Mouse (Mus musculus) spleen, postnatal 4 days (tissue): ENCODE measurements around the gene Trappc3l.
"Not testable (repeated sequence)": the region's sequence is repeated elsewhere in the genome, so short reads cannot be mapped to it uniquely, and the experiment has no call there.

Experiments used
- DNase-seq, 2 experiments: peaks; one replicate each; pipeline ENCODE4 v3.0.0; 2022; ENCODE audit warnings: low spot score in 2 of 2

Gene Trappc3l

DNA sequence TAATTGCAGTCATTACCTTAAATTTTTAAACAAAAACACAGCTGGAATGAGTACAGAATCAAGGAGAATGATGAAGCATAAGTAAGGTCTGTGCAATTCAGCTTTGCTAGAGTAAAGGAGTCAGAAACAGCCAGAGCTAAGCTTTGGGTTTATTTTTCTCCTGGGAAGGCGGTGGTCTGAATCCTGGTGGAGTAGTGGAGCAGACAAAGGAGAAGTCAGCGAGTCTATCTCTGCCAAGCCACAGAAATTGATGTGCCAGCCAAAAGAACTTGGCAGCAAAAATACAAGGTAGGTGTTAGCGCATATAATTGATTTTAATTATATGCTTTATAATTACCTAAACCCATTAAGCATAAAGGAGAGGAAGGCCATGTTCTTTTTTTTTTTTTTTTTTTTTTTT, at the start of gene Trappc3l:
Gene Trappc3l, plus strand, starts transcription at position 197 of the 400 bp plus-strand sequence.
- DNase-seq, result no peak

DNA sequence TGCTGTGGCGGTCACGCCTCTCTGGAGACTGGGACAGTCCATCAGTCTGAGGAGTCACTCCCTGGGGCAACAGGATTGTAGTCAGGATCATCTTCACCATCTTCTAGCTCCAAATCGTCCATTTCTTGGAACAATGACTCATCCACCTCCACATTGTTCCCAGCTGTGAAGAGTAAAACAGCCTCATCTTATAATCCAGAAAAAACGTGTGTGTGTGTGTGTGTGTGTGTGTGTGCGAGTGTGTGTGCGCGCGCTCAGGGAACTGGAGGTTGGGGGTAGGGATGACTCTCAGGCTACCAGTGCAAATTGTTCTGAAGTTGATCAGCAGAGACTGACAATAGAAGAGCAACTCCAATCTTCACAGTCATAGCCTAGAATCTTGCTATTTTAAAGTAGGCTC, 40.7 kb upstream of the Trappc3l start:
- DNase-seq, result not testable (repeated sequence)

DNA sequence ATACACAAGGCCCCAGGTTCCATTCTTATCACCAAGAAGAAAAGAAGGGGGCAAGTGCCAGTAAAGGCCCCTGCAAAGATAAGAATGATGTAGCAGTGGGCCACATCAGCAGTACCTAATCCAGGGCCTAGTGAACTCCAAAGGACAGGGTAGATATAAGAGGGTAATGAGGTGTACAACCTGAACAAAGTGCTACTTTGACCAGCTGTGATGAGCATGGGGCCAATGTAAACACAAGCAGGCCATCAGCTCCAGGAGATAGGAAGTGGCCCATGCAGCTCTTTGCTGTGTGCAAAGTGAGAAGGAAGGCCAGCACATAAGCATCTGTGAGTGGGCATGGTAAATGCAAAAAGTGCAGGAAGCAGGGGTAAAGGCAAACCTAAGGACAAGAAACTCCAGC, 39.0 kb upstream of the Trappc3l start:
- no peak for DNase-seq

DNA sequence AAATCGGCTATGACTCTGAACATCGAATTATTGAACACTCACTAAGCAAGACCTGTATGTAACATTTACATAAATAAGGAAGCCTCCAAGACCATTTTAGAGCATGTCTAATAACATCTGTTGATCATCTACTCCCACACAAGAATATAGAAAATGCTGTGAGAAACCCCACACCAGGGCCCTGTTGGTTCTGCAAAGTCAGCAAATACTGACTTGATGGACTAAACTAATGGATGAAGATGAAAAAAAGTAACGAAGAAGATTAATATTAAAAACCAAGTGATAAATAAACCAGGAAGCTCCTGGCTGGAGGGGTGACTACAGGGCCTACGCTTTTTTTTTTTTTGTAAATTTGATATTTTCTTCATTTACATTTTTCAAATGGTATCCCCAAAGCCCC, 24.8 kb upstream of the Trappc3l start:
- DNase-seq, result no peak

DNA sequence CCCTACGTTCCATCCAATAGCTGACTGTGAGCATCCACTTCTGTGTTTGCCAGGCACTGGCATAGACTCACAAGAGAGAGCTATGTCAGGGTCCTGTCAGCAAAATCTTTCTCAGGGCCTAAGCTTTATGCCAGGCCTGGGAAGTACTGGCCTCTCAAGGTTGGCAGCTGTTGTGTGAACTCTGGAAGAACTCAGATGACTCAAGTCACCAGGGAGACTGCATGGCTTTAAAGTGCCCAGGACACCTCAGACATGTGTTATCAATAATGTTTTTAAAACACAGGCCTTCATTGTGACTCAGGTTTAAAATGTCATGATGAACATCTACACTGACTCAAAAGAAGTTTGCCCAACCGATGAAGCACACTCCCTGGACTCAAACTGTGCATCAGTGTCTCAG, 24.2 kb upstream of the Trappc3l start:
- DNase-seq, result no peak

DNA sequence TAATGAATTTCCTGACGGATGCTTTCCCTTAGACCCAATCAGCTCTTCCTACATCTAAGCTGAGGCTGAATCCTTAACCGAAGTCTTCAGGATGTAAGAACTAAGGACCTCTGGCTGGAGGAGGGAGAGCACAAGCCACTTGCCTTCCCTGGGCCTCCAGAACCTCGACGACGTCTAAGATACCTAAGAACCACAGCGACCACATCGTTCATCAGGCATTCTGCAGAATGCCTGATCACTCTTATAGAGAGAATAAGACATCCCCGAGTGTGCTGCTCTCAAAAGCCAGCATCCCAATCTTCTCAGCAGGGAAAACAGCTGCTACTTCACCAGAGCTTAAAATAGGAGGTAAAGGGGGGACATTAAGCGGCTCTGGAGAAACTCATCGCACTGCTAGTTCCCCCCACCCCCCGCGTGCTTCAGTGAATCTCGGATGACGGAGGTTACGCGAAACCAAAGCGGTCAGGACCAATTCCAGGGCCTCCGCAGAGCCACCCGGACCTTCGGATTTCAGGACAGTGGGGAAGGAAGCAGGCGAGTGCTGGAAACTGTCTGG, 18.6 kb upstream of the Trappc3l start:
- no peak for DNase-seq

DNA sequence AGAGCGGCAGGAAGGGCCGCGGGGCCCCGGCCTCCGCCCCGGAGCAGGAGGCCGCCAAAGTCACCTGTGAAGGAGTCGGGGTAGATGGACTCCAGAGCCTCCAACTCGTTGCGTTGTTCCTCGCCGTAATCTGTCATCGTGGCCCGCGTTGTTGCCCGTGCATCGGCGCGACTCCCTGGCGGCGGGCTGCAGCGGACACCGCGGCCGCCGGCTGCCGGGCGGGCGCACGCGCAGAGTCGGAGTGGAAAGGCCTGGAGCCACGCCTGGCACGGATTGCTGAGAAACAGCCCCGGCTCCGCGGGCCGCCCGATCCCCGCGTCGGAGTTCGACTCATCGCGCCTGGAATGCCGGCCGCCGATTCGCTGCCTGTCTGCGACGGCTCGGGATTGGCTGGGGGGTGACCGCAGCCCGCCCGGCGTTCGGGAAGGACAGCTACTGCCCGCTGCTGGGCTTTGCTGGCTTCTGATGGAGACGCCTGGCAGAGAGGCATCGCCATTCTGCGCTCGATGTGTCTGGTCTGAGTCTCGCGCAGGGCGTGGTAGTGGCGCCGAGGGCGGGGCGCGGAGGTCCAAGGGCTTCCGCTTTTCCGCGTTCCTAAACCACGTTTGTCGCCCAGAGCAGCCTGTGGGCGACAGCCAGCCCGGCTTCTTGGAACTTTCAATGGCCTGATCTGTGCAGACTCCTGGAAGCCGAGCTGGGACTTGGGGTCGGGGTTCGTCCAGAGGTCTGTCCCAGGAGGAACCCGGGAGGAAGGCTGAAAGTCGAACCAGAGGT, 17.9 kb upstream of the Trappc3l start, which contains the start of gene Rwdd1:
Gene Rwdd1, minus strand, starts transcription at position 323 of the 774 bp plus-strand sequence.
- DNase-seq, result peak; percentile 95 to 96

DNA sequence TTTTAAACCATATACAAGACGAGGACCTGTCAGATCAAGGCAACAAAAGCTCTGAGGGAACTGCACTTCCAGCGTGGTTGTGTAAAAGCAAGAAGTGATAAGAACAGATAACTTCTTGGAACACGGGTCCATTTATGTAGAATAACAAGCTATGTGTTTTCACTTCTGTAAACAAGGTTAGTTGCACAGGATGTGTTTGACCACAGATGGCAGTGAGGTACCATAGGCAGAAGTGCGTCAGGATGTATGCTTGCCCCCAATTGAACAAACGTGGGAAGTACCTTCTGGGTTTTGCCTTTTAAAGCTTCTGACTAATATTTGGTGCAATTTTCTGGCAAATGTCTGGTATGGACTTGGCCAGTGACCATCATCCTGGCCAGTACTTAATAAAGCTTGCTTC, 7.1 kb upstream of the Trappc3l start:
- DNase-seq, result no peak

DNA sequence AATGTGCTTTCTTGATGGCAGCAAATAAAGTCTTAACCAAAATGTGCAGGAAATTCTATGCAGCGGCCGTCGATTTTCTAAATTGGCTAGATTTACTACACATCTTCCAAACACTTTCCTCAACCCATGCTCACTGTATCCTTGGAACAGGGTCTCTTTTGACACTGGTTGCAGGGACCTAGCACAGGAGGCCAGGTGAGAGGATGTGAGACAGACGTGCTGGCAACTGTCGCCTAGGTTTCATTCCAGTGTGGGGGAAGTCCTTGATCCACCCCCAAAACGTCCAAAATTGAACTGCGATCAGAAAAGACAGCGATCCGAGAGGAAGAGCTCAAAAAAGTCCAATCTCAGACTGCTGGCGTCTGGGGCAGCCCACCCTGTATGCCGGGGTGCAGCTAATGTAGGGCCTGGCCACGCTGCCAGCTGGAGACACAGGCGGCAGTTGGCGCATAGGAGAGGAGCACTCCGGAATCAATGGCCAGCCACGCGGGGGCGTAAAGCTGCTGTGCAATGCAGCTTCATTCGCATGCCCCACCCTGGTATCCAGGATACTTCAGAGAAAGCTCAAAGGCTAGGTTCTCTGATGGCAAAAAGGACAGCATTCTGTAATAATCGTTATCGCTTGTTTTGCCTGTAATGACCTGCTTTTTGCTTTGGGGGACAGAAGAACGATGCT, 3.6 kb upstream of the Trappc3l start:
- peak; percentile 65 to 83 for DNase-seq

DNA sequence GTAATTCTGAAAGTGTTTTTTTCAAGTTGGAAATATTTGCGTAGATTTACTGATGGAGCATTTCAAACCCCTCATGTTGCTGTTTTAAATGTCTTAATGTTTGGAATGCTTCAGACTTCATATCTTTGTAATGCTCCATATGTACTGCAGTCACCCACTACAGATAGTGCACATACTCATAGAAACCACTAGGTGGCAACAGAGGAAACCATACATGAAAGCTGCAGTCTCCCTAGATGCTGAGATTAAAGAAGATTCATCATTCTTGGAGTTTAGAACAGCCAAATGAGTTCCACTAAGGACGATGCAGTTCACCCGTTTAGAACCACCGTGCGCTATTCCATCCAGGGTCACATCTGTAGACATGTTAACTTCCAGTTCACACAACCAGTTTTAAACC, 810 bp upstream of the Trappc3l start:
- DNase-seq, result no peak

DNA sequence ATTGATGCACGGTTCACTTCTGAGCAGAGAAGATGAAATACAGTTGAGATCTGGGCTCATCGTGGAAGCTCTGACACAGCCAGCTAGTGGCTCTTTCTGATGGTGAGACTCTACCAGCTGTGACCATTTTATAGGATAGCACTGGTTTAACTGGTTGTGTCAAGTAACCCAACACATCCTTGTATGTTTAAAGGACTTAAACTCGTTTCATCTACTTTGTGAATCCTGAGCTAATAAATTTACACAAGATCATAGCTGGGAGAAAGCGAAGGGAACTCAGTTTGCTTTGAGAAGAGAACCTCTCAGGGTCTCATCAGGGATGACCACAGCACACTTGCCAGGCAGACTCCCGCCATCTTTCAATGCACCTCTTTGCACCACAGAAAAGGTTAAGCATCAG, 6.8 kb downstream of the Trappc3l start, which contains the start of gene Calhm4:
Gene Calhm4, minus strand, starts transcription at position 101 of the 400 bp plus-strand sequence.
- no peak for DNase-seq

DNA sequence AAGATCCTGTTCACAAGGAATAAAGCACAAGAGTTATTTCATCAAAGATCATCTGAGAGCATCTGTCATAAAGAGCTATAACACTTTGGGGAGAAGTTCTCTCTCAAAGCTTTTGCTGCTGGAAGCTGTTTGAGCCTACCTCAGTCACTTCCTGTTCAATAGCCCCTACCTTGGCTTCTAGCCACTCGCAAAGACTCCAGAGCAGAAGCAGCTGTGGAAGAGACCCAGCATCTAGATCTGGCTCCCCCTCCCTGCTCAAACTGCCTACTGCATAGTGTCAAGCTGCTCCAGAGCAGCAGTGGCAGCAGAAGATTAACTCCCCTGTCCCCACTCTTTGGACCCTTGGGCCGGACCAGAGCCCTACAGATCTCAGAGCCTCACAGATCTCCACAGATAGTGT, 16.6 kb downstream of the Trappc3l start:
- DNase-seq, result no peak

DNA sequence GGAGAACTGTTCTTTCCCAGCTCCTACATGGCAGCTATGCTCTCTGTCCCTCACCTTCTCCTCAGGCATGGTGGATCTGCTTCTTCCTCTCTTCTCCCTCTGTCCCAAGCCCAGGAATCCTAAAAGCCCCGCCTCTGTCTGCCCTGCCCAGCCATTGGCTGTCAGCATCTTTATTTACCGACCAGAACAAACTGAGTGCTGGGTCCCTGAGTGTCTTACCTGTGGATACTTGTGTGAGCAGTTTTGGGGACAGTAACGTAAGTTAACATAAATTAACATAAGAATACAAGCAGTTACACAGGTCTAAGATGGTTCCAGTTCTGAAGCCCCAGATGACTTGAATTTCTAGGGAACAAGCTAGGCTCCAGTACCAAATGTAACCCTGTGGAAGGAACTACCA, 29.2 kb downstream of the Trappc3l start:
- DNase-seq, result no peak

DNA sequence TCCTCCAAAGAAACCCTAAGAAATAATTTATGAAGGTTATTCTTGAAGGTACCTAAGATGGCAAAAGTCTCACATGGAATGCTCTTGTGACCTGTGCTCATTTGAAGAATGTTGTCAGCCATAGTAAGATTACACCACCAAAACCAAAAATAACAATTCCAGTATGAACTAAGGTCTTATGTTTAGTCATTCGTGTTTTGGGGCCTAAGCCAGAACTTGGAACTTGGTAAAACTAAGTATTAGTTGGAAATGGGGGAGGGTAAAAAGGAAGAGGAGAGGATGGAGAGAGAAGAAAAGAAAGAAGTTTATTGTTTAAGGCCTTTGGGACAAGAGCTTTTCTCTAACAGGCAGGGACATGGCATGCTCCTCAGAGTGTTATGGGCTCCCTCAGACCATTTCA, 32.2 kb downstream of the Trappc3l start:
- no peak for DNase-seq

DNA sequence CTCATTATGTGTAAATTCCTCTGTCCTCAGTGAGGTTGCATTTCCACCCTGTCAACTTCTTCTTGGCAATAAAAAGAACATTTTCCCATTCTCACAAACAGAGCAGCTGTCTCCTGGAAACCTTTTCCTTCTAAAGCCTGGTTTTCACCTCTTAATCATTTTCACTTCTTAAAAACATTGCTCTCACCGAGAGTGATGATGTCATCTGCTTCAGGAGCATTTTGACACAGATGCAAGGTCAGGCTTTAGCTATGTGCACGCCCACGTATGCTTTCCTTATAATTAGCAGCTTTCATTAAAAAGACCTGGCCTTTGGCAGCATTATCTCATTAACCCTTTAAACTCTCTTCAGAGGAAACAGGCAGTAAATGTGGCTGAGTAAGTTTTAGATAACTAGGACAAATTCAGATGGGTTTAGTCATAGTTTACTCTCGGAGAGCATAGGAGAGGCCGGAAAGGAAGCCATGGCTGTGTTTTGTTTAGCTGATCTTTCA, 33.6 kb downstream of the Trappc3l start:
- DNase-seq, result no peak

DNA sequence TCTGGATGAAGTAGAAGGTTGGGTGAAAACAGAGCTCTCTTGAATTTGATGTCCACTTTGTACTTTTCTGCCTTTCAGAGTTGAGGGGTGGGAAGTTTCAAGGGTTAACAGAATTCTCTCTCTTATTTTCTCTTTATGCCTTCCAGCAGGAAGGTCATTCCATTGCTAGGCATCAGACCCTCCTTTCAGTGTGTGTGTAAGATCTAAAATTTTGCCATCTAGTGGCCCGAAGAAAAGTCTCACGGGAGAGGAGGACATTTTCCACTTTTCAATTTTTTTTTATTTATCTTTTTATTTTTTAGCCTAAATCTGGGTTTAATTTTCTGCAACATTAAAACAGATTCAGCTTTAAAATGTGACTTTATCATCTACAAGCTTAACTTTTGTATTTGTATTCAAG, 34.3 kb downstream of the Trappc3l start:
- no peak for DNase-seq

DNA sequence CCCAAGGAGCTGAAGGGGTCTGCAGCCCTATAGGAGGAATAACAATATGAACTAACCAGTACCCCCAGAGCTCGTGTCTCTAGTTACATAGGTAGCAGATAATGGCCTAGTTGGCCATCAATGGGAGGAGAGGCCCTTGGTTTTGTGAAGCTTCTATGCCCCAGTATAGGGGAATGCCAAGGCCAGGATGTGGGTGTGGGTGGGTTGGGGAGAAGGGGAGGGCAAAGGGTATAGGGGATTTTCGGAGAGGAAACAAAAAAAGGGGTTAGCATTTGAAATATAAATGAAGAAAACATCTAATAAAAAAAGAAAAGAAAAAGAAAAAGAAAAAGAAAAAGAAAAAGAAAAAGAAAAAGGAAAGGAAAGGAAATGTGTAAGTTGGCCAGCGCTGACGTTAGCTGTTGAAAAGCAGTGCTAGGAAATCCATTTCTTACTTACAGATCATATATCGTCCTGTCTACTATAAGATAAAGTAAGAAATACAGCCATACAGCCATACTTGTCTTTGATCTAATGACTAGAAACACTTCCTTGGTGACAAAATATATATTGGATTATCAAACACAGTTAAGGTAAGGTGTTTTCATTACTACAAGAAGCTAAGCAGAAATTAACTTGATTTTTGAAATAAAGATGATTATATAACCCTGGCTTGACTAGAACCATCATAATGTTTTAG, 37.3 kb downstream of the Trappc3l start:
- no peak for DNase-seq

DNA sequence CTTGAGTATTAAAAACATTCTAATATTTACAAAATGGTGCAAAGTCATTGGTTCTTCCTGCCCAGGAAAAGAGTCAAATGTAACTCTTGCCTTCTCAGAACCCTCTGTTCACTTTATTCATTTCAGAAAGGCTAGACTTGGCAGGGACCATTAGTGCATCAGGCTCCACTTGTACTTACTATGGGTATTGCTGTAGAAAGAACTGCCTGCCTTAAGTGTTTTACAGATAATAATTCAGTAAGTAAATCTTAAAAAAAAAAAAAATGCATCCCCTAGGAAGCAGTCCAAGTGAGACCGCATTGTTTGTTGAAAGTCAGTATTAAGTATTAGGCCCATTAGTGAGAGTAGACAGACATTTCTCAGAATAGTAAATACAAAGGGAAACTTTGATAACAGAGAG, 49.1 kb downstream of the Trappc3l start:
- DNase-seq, result no peak

DNA sequence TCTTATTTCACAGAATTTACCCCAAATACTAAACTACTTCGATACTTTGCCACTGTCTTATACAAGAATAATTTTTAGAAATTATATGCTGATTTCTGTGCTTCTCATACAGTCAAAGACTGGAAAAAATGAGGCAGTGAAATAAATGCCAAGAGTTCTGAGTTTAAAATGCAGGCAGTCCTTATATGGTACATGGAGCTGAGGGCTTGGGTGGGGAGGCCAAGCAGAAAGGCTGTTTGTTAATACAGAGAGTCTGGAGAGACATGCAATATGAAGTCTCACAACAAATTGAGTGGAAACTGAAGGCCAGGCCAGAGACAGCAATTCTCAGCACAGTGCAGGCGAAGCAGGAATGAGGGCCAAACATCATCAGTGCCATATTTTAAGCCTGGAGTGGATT, 51.1 kb downstream of the Trappc3l start:
- no peak for DNase-seq

DNA sequence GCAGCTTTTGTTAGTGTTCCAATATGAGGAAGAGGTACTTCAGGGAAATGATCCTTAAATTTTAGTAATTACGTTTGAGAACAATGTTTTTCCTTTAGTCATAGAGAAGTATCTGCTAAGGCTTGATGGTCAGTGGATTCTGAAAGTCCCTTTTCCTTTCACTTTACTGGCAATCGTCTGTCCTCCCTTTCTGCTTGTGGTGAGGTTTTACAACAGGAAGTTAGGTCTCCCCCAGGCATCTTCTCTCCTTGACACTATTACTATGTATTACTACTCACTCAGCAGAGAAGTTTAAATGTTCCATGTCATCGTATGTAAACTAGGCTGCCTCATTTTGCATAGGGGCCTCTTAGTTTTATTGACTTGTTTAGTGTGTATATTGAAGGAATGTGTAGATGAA, 52.1 kb downstream of the Trappc3l start:
- DNase-seq, result no peak

DNA sequence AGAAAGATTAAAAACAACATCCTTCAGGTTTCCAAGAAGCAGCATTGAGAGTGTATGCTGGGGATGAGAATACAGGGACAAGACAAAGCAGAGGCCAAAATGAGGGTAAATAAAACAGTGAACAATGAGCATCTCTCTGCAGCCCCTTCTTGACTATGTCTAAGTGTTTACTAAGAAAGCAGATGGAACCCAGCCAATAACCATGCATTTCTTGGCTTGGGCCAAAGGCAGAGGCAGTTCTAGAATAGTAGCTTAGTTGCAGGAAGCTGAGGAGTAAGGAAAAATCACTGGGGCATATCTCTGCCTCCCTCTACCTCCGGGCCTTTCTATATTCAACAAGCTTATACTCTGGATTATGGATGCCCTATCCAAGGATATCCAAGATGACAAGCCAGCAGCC, 53.1 kb downstream of the Trappc3l start:
- no peak for DNase-seq

DNA sequence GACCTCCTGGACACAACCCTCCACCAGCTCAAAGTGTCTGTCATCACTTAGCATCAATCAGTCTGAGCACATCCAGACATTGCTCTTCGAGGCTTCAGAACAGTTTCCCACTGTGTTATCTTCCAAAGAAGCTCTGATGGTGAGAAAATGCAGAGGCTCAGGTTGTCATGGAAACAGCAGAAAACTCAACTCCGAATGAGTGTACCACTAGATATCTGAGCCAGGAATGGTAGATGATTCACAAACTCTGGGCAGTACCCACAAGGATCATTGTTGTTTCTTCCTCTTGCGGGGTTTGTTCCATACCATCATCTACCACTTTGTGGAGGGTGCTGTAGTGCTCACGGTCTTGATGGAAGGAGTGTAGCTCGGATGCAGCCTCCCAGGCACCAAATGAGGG, 54.5 kb downstream of the Trappc3l start:
- no peak for DNase-seq
